Mouse (Mus musculus) frontal cortex, postnatal 25 days (tissue): ENCODE data around the gene Tiparp.

Experiments
- DNase-seq, 2 experiments: peaks; one replicate each; pipeline ENCODE4 v3.0.0; 2022; ENCODE audit warnings: low spot score in 2 of 2

Tiparp gene

DNA sequence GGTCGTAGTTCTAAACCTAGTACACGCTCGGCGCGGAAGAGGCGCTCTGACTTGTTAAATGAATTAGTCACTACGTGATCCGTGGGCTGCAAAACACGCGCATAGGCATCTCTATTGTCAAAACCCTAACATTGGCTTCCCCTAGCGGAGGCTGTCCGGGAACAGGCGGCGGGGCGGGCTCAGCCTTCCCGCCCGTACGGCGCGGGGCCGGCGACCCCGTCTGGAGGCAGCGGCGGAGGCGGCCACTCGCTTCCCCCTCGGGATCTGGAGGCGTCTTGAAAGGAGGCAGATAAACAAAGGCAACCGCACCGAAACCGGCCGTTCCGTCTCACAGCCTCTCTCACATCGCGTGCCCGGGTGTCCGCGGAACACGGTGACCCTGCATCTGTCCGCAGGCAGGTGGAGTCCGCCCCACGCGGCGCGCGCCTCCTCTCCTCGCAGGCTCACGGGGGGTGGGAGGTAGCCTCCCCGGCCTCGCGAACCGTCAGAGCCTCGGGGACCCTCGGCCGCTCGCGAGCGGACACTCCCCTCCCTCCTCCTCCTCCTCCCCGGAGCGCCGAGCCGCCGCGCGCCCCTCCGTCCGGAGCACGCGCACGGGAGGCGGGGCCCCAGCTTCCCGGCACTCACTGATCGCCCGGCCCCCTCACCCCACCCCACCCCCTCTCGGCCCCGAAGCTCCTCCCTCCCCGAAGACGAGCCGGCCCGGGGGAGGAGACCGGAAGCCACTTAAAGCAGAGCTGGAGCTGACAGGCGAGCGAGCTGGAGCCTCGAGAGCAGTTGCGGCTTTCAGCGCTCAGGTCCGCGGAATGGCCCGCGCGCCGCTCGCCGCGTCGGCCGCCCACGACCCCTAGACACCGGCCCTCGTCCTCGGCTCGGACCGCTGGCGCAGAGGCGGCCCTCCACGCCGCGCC lies at the start of gene Tiparp:
Gene Tiparp (plus strand): TSS at position 720 of the 911 bp plus-strand sequence.
- peak; percentile 74 to 83 for DNase-seq

DNA sequence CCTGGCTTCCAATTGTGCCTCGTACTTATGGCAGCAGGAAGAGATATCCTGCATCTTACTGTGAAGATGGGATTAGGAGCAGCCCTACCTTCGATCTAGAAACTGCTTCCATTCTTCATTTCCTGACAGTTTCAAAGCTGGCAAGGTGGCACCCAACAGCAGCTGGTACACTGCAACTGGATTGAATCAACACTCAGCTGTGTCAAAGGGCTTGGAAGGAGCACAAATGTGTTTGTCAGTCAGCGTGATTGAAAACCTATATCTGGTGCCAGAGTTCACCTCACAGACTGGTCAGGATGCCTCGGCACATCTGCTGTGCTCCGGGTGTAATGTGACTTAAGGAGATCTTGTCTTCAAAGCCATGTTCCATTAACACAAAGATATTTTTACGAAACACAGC lies 47.5 kb upstream of the Tiparp start:
- no peak for DNase-seq

DNA sequence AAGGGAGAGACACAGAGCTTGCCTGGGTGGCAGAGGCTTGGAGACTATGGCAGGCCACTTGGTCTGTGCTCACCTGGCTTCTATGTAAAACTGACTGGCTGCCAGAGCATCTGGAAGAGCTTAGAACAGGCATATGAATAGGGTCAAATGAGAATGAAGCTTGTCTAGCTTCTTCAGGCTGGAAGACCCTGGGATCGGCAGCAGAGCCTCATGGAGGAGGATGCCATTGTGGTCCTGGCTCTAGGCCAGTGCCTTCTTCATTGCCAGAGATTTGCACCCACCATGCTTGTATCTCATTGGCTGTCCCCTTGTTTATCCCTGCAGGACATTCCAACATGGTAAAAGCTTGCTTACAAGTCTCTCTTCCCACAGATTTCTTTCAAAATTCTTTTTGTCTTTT lies 45.9 kb upstream of the Tiparp start:
- no peak for DNase-seq

DNA sequence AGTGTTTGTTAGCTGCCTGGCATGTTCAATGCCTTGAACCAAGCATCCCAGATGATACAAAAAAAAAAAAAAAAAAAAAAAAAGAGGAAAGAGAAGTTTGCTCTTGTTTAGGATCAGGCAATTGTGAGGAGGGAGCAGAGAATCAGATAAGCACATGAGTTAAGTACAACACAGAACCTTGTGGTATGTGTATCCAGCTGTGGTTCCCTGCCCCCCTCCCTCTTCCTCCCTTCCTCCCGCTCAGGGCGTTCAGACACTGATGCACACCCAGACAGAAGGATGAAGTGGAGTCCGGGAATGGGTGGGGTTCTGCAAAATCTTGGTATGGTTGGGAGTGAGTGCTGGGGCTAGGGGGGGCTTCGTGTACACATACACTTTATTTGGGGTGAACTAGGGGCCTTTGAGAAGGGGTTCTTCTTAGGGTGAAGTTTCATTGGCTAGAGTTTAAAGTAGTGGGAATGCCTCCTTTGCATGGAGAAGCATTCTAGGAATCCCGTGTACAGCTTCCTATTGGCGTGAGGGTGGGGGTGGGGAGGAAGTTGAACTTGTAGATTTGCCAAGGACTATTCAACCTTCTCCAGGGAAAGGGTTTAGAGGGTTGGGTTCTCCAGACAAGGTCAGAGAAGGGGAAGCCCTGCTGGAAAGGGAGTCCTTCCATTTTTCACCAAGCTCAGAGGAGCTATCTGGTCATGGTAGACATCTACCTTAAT lies 45.4 kb upstream of the Tiparp start:
- DNase-seq: no peak

DNA sequence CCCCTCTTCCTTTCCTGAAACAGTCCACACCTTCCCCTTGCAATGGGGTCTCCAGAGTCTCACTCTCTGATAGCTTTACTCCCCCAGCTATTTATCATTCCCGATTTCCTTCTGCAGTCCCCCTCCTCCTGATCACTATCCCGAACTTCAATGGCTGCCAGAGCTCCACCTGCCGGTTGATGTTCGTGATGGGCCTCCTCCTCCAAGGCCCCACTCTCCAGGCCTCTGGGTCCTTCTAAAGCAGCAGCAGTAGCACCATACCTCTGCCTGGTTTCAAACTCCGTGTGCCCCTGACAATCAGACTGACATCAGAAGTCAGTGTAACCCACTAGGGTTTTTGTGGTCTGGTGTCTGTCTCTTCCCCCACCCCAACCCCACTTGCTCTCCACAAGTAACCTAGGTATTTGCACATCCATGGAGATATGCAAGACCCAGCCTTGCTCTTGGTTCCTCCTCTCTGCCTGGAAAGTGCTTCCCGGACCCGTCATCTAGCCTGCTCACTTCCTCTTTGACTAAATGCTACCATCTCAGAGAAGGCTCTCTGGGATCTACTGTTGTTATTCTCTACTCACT lies 44.0 kb upstream of the Tiparp start:
- DNase-seq: no peak

DNA sequence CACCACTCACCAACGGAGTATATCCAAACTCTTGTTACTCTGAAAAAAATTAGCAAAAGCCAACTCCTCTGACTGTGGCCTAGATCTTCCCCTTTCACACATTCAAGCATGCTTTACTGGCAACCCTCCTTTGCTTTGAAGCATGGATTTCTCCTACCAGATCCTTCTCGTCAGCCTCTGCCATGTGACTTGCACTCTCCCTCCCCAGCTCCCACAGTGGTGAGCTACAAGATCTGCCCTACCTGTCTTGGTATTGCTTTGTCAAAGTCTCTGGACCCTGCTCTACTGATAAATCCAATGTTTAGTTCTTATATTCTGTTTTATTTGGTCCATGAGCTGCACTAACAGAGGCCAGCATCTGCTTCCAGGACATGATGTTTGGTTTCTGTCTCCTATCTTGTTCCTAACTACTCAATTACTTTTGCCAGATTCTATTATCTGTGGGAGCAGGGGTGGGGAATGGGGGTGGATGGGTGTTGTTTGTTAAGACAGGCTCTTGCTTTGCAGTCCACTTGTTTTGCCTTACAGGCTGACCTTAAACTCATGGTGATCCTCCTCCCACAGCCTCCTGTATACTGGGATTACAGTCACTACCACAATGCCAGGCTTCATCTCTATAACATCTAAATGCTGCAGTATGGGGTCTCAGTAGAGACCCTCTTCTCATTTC lies 40.7 kb upstream of the Tiparp start:
- DNase-seq: no peak

DNA sequence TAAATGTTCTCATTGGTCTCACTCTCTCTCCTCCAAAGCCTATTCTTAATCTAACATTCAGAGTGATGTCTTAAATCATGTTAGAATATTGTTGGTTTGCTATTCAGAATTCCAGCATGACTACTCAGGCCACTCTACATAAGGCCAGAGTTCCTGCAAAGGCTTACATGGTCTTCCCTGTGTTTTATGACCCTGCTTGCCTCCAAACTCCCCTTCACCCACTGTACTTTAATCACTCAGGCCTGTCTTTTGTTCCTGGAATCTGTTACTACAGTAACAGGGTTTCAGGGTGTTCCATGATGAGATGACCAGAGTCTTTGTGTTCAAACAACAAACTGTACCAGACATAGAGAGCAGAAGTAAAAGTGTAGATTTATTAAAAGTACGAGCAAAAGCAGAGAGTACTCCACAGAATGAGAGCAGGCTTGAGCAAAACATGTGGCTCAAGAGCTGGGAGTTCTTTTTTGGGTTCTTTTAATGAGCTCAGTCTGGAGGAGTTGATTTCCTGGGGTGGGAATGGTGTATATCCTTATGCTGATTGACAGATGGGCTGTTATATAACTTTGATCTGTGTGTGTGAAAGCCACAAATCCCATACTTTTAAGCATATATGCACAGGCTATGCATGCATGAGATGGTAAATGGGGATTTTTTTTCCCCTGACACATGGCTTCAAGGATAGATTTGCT lies 39.5 kb upstream of the Tiparp start:
- DNase-seq: no peak

DNA sequence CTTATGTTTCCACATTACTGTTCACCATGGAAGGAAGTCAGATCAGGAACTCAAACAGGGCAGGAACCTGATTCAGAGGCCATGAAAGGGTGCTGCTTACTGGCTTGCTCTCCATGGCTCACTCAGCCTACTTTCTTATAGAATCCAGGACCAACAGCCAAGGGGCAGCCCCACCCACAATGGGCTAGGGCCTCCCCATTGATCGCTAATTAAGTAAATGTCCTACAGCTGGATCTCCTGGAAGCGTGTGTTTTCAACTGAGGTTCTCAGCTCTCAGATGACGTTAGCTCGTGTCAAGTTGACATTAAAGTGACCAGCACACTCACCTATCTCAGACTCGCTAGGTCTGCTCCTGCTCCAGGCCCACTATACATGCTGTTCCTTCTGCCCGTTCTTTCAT lies 38.6 kb upstream of the Tiparp start:
- no peak for DNase-seq

DNA sequence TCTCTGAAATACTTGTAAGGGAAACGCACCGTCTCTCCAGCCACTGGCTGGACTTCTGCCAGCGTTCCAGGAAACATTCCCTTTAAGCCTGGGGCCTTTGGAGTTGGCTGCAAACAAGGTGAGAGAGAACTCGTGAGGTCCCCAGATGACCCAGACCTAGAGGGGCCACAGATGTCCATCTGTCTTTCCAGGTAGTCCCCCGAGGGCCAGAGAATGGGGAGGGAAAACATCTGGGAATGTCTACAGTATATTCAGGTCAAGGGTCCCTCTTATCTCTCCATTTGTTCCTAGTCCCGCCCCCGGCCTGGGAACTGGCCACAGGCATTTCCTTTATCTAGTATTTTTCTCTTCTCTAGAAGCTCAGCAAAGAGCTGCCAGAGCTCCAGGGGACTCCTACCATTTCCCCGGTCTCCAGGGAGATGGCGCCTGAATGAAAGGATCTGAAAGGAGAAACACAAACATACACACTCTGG lies 33.9 kb upstream of the Tiparp start:
- no peak for DNase-seq

DNA sequence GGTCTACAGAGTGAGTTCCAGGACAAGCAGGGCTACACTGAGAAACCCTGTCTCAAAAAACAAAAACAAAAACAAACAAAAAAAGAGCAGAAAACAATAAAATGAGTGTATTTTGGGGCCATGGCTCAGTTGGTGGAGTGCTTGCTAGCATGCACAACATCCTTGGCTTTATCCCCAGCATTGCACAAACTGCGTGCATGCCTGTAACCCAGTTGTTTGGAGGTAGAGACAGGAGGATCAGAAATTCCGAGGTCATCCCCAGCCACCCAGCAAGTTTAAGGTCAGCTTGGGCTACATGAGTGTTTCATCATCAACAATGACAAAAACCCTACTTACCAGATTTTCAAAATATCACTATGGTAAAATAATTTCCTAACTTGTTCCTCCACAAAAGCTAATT lies 20.4 kb upstream of the Tiparp start:
- no peak for DNase-seq

DNA sequence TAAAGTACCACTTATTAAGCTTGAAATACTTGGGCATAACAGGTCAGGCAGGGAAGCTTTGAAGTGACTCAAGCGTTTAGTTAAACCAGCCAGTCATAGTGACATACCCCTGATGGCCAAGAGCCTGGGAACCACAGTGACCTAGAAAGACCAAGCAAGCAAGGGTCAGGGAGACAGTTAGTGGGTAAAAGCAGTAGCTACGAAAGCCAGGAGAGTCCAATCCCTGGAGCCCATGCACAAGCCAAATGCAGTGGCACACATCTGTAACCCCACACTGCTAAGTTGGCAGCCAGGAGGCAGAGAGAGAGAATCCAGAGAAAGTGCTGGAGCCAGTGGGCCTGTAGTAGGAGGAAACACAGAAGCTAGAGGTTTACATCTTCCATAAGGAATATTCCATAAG lies 17.6 kb upstream of the Tiparp start:
- DNase-seq: no peak

DNA sequence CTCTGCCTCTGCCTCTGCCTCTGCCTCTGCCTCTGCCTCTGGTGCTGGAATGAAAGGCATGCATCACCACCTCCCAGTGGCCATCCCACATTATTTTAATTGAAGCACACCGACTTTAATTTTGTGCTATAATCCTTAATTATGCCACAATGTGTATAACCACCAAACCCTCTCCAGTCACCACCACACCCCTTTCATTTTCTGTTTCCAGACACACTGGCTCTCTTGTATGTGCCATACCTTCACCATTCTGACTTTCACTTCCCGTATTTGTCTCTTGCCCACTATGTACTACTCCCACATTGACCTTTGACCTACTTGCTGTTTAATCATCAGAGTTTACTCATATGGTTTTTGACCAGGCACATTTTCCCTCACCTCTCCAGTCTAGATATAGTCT lies 12.5 kb upstream of the Tiparp start:
- DNase-seq: no peak

DNA sequence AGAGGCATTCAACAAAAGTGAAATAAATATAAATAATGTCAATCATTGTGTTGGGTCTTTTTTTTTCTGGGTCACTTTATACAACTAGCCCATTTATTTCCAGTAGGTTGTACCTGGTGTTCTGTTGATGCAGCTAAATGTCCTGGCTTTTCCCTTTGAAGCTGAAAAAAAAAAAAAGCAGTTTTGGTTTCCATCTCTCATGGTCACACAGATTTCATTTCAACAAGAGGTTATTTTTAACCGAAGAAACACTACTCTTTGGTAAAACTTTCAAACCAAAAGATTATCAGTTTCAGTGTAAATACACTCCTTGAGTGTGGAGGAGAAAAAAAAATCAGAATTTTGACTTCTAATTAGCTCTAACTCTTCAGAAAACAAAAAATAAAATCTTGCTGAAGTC lies 11.7 kb upstream of the Tiparp start:
- DNase-seq: no peak

DNA sequence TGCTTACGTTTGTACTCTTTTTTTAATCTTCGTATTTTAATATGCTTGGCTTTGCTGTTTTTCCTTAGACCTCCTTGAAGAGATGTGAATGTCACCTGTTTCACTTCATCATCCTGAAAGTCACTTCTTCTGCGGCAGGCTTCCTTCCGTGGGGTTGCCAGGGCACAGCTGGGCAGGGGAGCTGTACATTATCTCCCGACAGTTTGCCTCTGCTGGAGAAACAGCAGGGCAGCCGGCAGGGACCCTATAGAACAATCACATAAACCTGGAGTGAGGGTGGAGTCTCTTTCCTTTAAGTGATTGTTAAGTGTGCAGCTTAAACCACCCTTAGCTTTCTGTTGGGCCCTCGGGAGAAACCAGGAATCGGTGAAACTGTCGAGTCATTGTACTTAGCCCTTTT lies 11.1 kb upstream of the Tiparp start:
- no peak for DNase-seq

DNA sequence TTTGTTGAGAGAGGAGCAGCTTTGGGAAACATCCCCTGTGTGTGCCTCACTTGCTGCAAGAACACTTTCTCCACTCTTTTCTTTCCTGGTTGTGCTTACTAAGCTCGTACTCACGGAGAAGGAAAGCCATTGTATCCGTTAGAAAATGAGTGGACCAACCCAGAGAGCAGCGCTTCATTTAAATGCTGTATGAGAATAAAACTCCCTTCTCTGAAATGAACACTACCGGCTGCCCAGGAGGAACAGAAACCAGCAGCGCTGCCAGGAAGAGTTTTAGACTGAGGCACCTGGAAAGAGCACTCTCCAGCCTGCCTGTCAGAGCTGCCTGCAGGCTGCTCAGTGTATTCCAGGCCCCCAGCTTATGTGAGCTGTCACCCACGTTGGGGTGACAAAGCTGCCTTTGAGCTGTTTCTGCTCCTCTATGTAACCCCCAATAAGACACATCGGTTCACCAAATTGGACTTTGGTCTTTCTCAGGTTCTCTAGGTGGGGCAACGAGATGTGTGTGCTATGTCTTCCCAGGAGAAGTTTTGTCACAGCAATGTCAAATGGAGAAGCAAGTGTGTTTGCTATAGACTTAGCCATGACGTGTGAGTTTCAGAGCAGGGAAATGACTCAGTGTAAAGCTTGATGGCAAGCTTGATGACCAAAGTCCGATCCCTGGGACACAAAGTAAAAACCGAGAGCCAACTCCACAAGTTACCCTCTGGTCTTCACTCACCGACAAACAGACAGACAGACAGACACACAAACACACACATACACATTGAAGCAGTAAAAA lies 10.3 kb upstream of the Tiparp start:
- no peak for DNase-seq

DNA sequence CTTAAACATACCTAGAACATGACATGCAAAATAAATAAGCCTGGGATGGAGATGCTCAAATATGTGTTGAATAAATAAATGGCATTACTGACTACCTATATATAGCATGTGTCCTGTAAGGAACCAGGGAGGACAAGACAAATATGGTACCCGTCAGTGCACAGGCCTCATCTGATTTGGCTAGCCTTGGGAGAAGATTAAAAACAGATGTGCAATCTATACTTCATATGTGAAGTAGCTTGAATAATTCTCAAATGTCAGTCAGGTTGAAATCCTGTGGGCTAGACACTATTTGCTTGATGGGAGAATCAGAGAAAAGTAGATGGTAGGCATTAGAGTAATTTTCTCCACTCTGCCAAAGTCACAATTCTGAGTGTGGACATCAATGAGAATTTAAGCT lies 6.8 kb upstream of the Tiparp start:
- DNase-seq: no peak

DNA sequence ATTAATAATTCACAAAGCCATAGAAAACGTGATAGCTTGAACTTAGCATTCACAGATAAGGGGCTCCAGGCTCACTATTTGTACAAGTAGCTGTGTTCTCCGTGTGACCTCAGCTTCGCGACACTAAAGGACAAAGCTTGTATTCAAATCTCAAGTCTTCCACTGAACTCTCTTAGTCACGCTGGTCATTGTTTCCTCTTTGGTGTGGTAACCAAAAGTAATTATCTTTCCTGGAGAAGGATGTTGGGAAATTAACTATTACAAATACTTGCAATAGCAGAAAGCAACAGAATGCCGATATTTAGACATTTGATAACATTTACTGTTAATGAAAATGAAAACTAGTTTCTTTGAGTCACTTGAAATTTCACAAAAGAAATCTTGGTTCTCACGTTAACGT lies 4.8 kb upstream of the Tiparp start:
- no peak for DNase-seq

DNA sequence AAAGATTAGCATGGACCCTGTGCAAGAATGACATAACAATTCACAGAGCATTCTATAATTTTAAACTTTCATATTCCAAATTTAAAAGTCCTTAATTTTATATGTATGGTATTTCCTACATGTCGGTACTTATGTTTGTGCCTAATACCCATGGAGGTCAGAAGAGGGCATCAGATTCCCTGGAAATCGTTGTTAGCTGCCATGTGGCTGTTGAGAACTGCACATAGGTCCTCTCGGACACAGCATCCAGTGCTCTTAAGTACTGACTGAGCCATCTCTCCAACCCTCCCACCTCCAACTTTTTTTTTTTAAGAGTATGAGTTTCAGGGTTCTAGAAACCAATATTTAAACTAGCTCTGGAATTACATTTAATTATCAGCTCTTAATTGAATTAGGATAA lies 2.5 kb upstream of the Tiparp start:
- no peak for DNase-seq

DNA sequence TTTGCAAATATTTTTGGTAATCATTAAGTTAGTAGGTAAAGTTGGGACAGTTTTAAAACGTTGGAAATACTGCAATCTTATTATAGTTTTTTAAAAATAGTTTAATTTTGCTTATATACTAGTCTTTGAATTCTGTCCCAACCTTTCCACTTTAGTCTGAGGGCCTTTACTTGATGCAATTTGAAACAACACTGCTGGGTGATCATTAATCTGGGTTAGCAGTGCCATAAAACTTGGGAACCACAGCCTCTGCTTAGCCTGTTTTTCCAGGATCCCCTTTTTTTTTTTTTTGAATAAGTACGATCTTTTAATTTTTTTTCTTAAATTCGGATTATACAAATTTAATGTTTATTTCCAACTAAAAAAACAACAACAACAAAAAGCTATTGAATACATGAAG lies 1.0 kb upstream of the Tiparp start:
- DNase-seq: no peak

DNA sequence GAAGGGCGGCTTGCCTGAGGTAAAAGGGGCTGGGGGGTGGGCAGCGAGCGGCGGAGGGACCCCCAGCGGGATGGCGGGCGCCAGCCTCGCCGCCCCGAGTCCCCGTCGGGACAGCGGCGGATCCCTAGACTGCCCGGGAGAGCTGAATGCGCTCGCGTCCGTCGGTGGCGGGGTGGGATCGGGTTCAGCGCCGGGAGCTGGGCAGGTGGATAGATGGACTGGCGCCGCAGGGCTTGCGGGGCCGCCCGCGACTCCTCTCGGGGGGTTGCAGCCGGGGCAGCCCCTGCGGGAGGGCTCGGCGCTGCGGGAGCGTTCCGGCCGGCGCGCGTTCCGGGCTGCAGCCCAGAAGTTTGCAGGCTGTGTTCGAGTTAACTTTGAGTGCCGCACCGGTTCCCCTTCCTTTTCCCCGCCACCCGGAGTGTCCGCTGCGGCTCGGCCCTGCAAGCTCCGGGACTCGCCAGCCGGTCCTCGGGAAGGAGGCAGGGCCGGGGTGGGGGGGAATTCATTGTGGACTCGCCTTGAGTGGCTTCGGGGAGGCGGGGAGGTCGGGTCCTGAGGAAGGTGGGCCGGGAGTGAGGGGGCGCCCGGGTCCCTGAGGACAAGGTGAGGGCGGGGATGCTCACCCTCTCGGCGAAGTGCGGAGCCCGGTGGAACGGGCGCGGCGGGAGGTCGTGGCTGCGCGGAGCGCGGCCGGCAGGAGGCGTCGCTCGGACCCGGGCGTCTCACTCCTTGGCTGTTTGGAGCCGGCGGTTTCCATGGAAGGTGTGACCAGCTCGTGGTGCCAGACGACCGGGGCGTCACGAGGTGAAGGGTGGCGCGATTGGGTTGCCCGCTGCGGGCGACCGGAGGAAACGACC lies 632 bp downstream of the Tiparp start:
- DNase-seq: peak; percentile 36 to 43
